Mouse (Mus musculus): ENCODE results near the gene Gosr1. TPM values are rescaled to one million over a fixed set of nuclear protein-coding genes. Genes with fewer than 3 reads are reported as not detected.

The Gosr1 gene
- 62.4 TPM for polyA plus RNA-seq (2017; shearing (Covaris generic))

DNA sequence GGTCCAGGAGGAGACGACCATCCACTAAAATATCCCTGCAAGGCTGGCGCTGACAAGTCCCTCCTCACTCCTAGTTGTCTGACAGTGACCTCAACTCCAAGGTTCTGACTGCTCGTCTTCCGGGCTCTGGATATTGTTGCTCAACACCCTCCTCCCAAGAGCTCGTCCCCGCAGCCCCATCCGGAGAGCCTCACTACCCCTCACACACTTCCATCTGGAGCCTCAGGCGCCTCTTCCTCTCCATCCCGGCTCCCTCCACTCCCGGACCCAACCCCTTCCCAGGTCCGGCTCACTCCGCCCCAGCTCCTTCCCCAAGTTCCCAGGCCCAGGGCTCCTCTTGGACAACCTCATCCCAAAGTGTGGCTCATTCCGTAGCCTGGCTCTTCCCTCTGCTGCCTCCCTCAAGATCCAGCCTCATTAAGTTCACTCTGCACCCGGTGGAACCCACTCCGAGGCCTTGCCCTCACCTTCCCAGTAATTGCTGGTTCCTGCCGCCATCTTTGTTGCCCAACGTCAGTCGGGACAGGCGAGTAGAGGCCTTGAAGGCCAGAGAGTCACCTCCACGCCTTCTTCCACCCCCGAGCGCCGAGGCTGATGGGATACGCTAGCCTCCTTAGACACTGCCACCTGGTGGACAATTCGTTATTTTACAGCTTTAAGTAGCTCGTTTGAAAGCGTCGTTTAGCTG lies at the start of gene Gosr1:
Gene Gosr1 (minus strand): TSS at position 527 of the 688 bp plus-strand sequence.

DNA sequence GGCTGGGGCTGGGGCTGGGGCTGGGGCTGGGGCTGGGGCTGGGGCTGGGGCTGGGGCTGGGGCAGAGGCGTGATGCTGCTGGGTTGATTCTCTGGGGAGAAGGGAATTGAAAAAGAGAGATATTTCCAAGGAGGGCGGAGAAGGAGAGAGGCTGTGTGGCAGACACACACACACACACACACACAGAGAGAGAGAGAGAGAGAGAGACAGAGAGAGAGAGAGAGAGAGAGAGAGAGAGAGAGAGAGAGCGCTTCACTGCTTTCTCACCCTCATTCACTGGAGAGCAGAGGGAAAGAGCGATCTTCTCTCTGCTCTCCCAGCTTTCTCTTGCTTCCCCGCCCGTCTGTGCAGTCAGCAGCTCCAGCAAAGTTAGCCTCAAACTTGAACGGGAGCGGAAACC lies 83.9 kb downstream of the Gosr1 start, which contains the start of gene Trarg1:
Gene Trarg1 (plus strand): TSS at position 301 of the 400 bp plus-strand sequence.

Other genes starting within 250 kb of the Gosr1 start
- 46.0 TPM for gene Abr, start 141.3 kb downstream of the Gosr1 start, polyA plus RNA-seq (2017; shearing (Covaris generic))
- not detected for gene Bhlha9, start 91.1 kb downstream of the Gosr1 start, polyA plus RNA-seq (2017; shearing (Covaris generic))
- gene Trarg1, start 83.8 kb downstream of the Gosr1 start, polyA plus RNA-seq (2017; shearing (Covaris generic)), result not detected
- gene Cpd, start 83.4 kb upstream of the Gosr1 start, polyA plus RNA-seq (2017; shearing (Covaris generic)), result 0.11 TPM
- gene Tmigd1, start 138.6 kb upstream of the Gosr1 start, polyA plus RNA-seq (2017; shearing (Covaris generic)), result not detected
- 46.9 TPM for gene Blmh, start 161.2 kb upstream of the Gosr1 start, polyA plus RNA-seq (2017; shearing (Covaris generic))
- gene Slc6a4, start 235.0 kb upstream of the Gosr1 start, polyA plus RNA-seq (2017; shearing (Covaris generic)), result not detected

All from naive thymus-derived CD4-positive, alpha-beta T cell, adult 5 months (primary cell).